In genomic region chr6:39427276-39428003, GRCm38 (mm10) we compare ENCODE assay signal across 20 mouse cellular contexts. TPM values are rescaled to one million over a fixed set of nuclear protein-coding genes. Genes with fewer than 3 reads are reported as not detected.
A peak's percentile ranks its signal among the peaks of the same experiment; 100 is the strongest.
DNase-seq lines count a peak whose midpoint lies in the region; ATAC-seq lines count a peak whose summit lies in the region.
"Had no signal": no experiment of that assay in that cellular context is flagged by ENCODE, and none has a peak within 500 bp of the region (broad histone marks: within the 10 kb centered on the region; RNA-seq: fewer than 3 reads in every experiment).

No protein-coding gene starts in this region.

- 63% methylated on average over 4 of the region's 4 CpGs for WGBS in liver, embryonic 12.5 days (ENCODE audit: insufficient replicate concordance)
- 55% methylated on average over 4 of the region's 4 CpGs for WGBS in liver, embryonic 15.5 days (ENCODE audit: insufficient replicate concordance)

- H3K27me3 ChIP-seq in liver, embryonic 12.5 days (replicated peaks), result no peaks in the 10 kb centered on the region
- H3K27me3 ChIP-seq in liver, embryonic 15.5 days, result no peaks in the 10 kb centered on the region
- H3K27me3 ChIP-seq: forebrain, embryonic 15.5 days; hindbrain, embryonic 12.5 days; midbrain, embryonic 13.5 days; neural tube, embryonic 12.5 days had no signal

- no peak overlapping the region for H3K4me3 ChIP-seq in liver, embryonic 12.5 days
- 0 out of 2 replicates have a peak overlapping the region, but pooled peaks have one; percentile 9 for H3K4me3 ChIP-seq in liver, embryonic 15.5 days (replicated peaks)
- H3K4me3 ChIP-seq: forebrain, embryonic 15.5 days; heart, embryonic 10.5 days; hindbrain, embryonic 12.5 days; limb, embryonic 13.5 days; midbrain, embryonic 13.5 days; neural tube, embryonic 12.5 days had no signal

- no peaks in the 10 kb centered on the region for H3K36me3 ChIP-seq in liver, embryonic 12.5 days
- H3K36me3 ChIP-seq in liver, embryonic 15.5 days (replicated peaks), result no peaks in the 10 kb centered on the region
- H3K36me3 ChIP-seq: forebrain, embryonic 15.5 days; heart, embryonic 10.5 days; hindbrain, embryonic 12.5 days; limb, embryonic 13.5 days; midbrain, embryonic 13.5 days; neural tube, embryonic 12.5 days had no signal

- H3K4me1 ChIP-seq in liver, embryonic 12.5 days, result peaks cover 87% of the 10 kb centered on the region
- H3K4me1 ChIP-seq in liver, embryonic 15.5 days (replicated peaks), result peaks cover 81% of the 10 kb centered on the region
- H3K4me1 ChIP-seq: forebrain, embryonic 15.5 days; heart, embryonic 10.5 days; hindbrain, embryonic 12.5 days; limb, embryonic 13.5 days; midbrain, embryonic 13.5 days; neural tube, embryonic 12.5 days had no signal

- no peaks in the 10 kb centered on the region for H3K9me3 ChIP-seq in liver, embryonic 12.5 days (replicated peaks)
- no peaks in the 10 kb centered on the region for H3K9me3 ChIP-seq in liver, embryonic 15.5 days (replicated peaks)
- H3K9me3 ChIP-seq: forebrain, embryonic 15.5 days; heart, embryonic 10.5 days; hindbrain, embryonic 12.5 days; limb, embryonic 13.5 days; midbrain, embryonic 13.5 days; neural tube, embryonic 12.5 days had no signal

- H3K9ac ChIP-seq in liver, embryonic 12.5 days, result peak overlapping the region; percentile 57; the same call in 1 of the 2 replicates
- peak overlapping the region; percentile 48; the same call in 1 of the 2 replicates for H3K9ac ChIP-seq in liver, embryonic 15.5 days
- H3K9ac ChIP-seq: forebrain, embryonic 15.5 days; hindbrain, embryonic 12.5 days; limb, embryonic 13.5 days; midbrain, embryonic 13.5 days; neural tube, embryonic 12.5 days had no signal

- DNase-seq in liver (no peak), NIH3T3 (ENCODE audit: low read depth) (peak; percentile 86)
- no peak for DNase-seq in kidney, adult 8-10 months
- no peak for DNase-seq in urinary bladder, postnatal 36 days (ENCODE audit: low spot score in 2 of 2)
- no peak for DNase-seq in lung, adult 18-20 months
- DNase-seq: cerebellum, adult 2 months; heart, postnatal 10 days; kidney, adult 9 months; kidney, postnatal 36 days; right cerebral cortex, postnatal 4 days; thymus, postnatal 14 days had no signal

- peak overlapping the region; percentile 20; the same call in 1 of the 2 replicates for H3K4me2 ChIP-seq in liver, embryonic 12.5 days
- H3K4me2 ChIP-seq in liver, embryonic 15.5 days, result peak overlapping the region; percentile 37
- H3K4me2 ChIP-seq: forebrain, embryonic 15.5 days; hindbrain, embryonic 12.5 days; limb, embryonic 13.5 days; midbrain, embryonic 13.5 days; neural tube, embryonic 12.5 days had no signal

- ATAC-seq in liver, embryonic 12.5 days, result peak; percentile 45
- ATAC-seq in liver, embryonic 15.5 days (ENCODE audit: insufficient read depth), result peak; percentile 46
- ATAC-seq: forebrain, embryonic 15.5 days; midbrain, embryonic 13.5 days had no signal

- H3K27ac ChIP-seq in liver, embryonic 12.5 days, result peak overlapping the region; percentile 95
- peak overlapping the region; percentile 93 for H3K27ac ChIP-seq in liver, embryonic 15.5 days (replicated peaks)
- H3K27ac ChIP-seq: forebrain, embryonic 15.5 days; heart, embryonic 10.5 days; hindbrain, embryonic 12.5 days; limb, embryonic 13.5 days; midbrain, embryonic 13.5 days; neural tube, embryonic 12.5 days had no signal

RNA-seq across cellular contexts. Expression of gene Mkrn1, which starts 7.2 kb away (rescaled TPM):
- 160 and 163 TPM in 2 replicates for polyA plus RNA-seq in liver, embryonic 12.5 days (2016; fragmentation: Nextera tagmentation; extraction: Ambion mirVana)
- polyA plus RNA-seq in liver, embryonic 15.5 days (2015; fragmentation: Nextera tagmentation; extraction: Ambion mirVana), result 229 and 259 TPM in 2 replicates

RNA-seq across cellular contexts. Expression of gene Rab19, which starts 46.5 kb away (rescaled TPM):
- polyA plus RNA-seq in liver, embryonic 12.5 days (2016; fragmentation: Nextera tagmentation; extraction: Ambion mirVana), result 0.11 and 0.27 TPM in 2 replicates
- 0.28 and 0.37 TPM in 2 replicates for polyA plus RNA-seq in liver, embryonic 15.5 days (2015; fragmentation: Nextera tagmentation; extraction: Ambion mirVana)
- polyA plus RNA-seq: C2C12 had no signal

RNA-seq across cellular contexts. Expression of gene Slc37a3, which starts 50.0 kb away (rescaled TPM):
- polyA plus RNA-seq in liver, embryonic 12.5 days (2016; fragmentation: Nextera tagmentation; extraction: Ambion mirVana), result 8.0 and 10.3 TPM in 2 replicates
- 9.1 and 9.3 TPM in 2 replicates for polyA plus RNA-seq in liver, embryonic 15.5 days (2015; fragmentation: Nextera tagmentation; extraction: Ambion mirVana)
